Mouse (Mus musculus): ENCODE measurements at regions not wholly inside any gene's neighbourhood (a gene's known extent, or its start where the extent isn't known, plus 50 kb on each side); places are given as distances from the start of the nearest gene placed in this dataset.

DNA sequence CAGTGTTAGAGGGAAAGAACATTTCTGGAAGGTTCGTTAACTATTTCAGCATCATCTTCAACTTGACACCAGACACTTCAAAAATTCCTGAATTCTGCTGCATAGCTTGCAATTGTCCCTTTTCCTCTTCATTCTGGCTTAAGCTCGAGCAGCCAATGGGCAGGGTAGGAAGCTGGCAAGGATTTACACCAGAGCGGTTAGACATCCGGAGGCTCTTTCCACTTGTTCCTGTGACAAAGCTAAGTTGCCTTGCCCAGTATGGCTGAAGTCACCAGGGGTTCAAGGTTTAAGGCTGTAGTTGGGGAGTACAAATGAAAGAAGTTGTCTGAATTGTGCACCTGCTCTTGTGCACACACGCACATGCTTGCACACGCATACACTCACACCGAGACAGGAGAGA, 206.8 kb upstream of the Serp2 start:
- Histone ChIP-seq H3K4me1 (ENCODE audit: insufficient read depth, low read depth, low read length) (peaks cover 19% of the 10 kb centered on the region; the same call in 1 of the 2 replicates), H3K9me3 (ENCODE audit: low read length) (no peaks in the 10 kb centered on the region), H3K27ac (ENCODE audit: low read length) (no peak overlapping the region), H3K4me3 (ENCODE audit: low read depth, low read length) (no peak overlapping the region), H3K36me3 (ENCODE audit: insufficient read depth, low read length) (no peaks in the 10 kb centered on the region), H3K4me2 (replicated peaks; ENCODE audit: low read depth, low read length) (no peak overlapping the region), H3K9ac (replicated peaks; ENCODE audit: low read depth) (no peak overlapping the region), H3K27me3 (replicated peaks; ENCODE audit: insufficient read depth, low read length) (no peaks in the 10 kb centered on the region)
- ATAC-seq (no peak), DNase-seq (ENCODE audit: low spot score) (no peak)
- no peak for TF ChIP-seq CTCF (IDR thresholded peaks at IDR 0.05)
- no peak for TF ChIP-seq EP300 (IDR thresholded peaks at IDR 0.05)
- WGBS, result 65% methylated on average over 7 of the region's 7 CpGs

GRCm38 (mm10) chr14:76762777-76763176, 206.1 kb upstream of the Serp2 start:
- Histone ChIP-seq H3K9ac (replicated peaks; ENCODE audit: low read depth) (no peak overlapping the region), H3K4me1 (ENCODE audit: insufficient read depth, low read depth, low read length) (peaks cover 19% of the 10 kb centered on the region; the same call in 1 of the 2 replicates), H3K9me3 (ENCODE audit: low read length) (no peaks in the 10 kb centered on the region), H3K27me3 (replicated peaks; ENCODE audit: insufficient read depth, low read length) (no peaks in the 10 kb centered on the region), H3K36me3 (ENCODE audit: insufficient read depth, low read length) (no peaks in the 10 kb centered on the region), H3K4me2 (replicated peaks; ENCODE audit: low read depth, low read length) (no peak overlapping the region), H3K4me3 (ENCODE audit: low read depth, low read length) (no peak overlapping the region), H3K27ac (ENCODE audit: low read length) (no peak overlapping the region)
- 59% methylated on average over 10 of the region's 10 CpGs for WGBS
- ATAC-seq (no peak), DNase-seq (ENCODE audit: low spot score) (peak; percentile 21)
- no peak for TF ChIP-seq EP300 (IDR thresholded peaks at IDR 0.05)
- no peak for TF ChIP-seq CTCF (IDR thresholded peaks at IDR 0.05)

DNA sequence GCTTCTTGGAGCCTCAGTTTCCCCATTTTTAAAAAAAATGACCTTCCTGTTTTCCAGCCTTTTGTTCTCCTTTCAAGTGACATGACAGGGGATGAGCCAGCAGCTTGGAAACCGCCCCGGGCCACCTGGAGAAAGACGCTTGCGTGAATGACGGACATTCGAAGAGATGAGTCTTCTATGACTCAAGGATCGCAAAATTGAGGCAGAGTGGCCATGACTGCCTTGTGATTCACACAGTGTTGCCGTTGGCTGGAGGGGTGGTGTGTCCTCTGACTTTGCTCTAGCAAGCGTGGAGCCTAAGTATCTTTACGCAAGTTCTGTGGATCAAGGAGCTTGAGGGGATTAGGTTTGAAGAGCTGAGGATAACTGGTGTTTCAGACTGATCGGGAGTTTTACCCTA, 205.0 kb upstream of the Serp2 start:
- H3K4me3 ChIP-seq (ENCODE audit: low read depth, low read length), result no peak overlapping the region
- H3K36me3 ChIP-seq (ENCODE audit: insufficient read depth, low read length), result no peaks in the 10 kb centered on the region
- TF ChIP-seq CTCF (IDR thresholded peaks at IDR 0.05) (no peak), EP300 (IDR thresholded peaks at IDR 0.05) (no peak)
- no peak overlapping the region for H3K4me2 ChIP-seq (replicated peaks; ENCODE audit: low read depth, low read length)
- no peak overlapping the region for H3K27ac ChIP-seq (ENCODE audit: low read length)
- no peak overlapping the region for H3K9ac ChIP-seq (replicated peaks; ENCODE audit: low read depth)
- no peak for ATAC-seq
- 96% methylated on average over 11 of the region's 11 CpGs for WGBS
- H3K9me3 ChIP-seq (ENCODE audit: low read length), result no peaks in the 10 kb centered on the region
- H3K4me1 ChIP-seq (ENCODE audit: insufficient read depth, low read depth, low read length), result peaks cover 19% of the 10 kb centered on the region; the same call in 1 of the 2 replicates
- DNase-seq (ENCODE audit: low spot score), result no peak
- H3K27me3 ChIP-seq (replicated peaks; ENCODE audit: insufficient read depth, low read length), result no peaks in the 10 kb centered on the region

DNA sequence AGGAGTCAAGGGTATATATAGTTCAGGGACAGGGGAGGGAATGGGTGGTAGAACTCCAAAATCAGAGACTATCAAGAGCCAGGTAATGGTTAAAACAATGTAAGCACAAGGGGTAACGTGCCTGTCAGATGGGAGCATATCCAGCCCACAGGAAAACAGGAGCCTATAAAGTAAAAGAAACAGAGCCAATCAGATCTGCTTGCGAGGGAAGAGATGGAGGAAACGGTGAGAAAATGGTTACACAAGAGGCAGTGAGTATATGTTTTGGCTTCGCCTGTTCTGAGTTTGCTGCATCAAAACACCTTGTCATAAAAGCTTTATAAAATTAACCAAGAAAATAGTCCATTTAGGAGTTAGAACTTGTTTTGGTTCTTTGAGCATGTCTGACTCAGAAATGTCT, 204.6 kb upstream of the Serp2 start:
- DNase-seq (ENCODE audit: low spot score) (no peak), ATAC-seq (no peak)
- H3K4me1 ChIP-seq (ENCODE audit: insufficient read depth, low read depth, low read length), result peaks cover 19% of the 10 kb centered on the region; the same call in 1 of the 2 replicates
- no peak for TF ChIP-seq EP300 (IDR thresholded peaks at IDR 0.05)
- TF ChIP-seq CTCF (IDR thresholded peaks at IDR 0.05), result no peak
- no peak overlapping the region for H3K9ac ChIP-seq (replicated peaks; ENCODE audit: low read depth)
- no peaks in the 10 kb centered on the region for H3K36me3 ChIP-seq (ENCODE audit: insufficient read depth, low read length)
- H3K4me3 ChIP-seq (ENCODE audit: low read depth, low read length), result no peak overlapping the region
- 88% methylated on average over 4 of the region's 4 CpGs for WGBS
- no peaks in the 10 kb centered on the region for H3K9me3 ChIP-seq (ENCODE audit: low read length)
- H3K27me3 ChIP-seq (replicated peaks; ENCODE audit: insufficient read depth, low read length), result no peaks in the 10 kb centered on the region
- H3K27ac ChIP-seq (ENCODE audit: low read length), result no peak overlapping the region
- no peak overlapping the region for H3K4me2 ChIP-seq (replicated peaks; ENCODE audit: low read depth, low read length)

DNA sequence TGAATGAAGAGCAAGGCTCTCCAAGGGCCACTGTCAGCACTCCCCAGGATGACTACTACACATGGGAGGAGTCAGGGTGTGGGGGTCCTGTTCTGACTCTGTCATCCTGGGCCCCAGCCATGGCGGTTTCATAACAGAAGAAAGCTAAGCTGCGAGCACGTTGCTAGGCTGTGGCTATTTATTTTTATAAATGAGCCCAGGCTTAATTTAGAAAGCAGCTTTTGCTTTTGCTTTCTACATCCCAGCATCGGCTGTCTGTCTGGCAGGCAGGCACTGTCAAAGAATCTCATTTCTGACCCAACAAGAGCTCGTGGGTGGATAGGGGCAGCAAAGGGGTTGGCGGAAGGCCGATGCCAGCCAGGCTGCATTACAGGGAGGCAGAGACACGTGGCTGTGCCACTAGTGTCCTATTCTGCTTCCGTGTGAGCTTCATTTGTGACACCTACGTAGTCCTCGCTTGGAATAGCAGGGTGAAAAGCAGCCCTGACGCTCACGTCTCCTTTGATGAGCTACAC, 203.9 kb upstream of the Serp2 start:
- H3K9me3 ChIP-seq (ENCODE audit: low read length), result no peaks in the 10 kb centered on the region
- ATAC-seq (peak; percentile 76), DNase-seq (ENCODE audit: low spot score) (peak; percentile 79)
- no peaks in the 10 kb centered on the region for H3K36me3 ChIP-seq (ENCODE audit: insufficient read depth, low read length)
- H3K27ac ChIP-seq (ENCODE audit: low read length), result no peak overlapping the region
- WGBS, result 73% methylated on average over 13 of the region's 13 CpGs
- no peak overlapping the region for H3K9ac ChIP-seq (replicated peaks; ENCODE audit: low read depth)
- H3K4me2 ChIP-seq (replicated peaks; ENCODE audit: low read depth, low read length), result no peak overlapping the region
- no peak overlapping the region for H3K4me3 ChIP-seq (ENCODE audit: low read depth, low read length)
- H3K27me3 ChIP-seq (replicated peaks; ENCODE audit: insufficient read depth, low read length), result no peaks in the 10 kb centered on the region
- peaks cover 19% of the 10 kb centered on the region; the same call in 1 of the 2 replicates for H3K4me1 ChIP-seq (ENCODE audit: insufficient read depth, low read depth, low read length)
- TF ChIP-seq CTCF (IDR thresholded peaks at IDR 0.05), result no peak

- WGBS, result 87% methylated on average over 4 of the region's 4 CpGs
- no peaks in the 10 kb centered on the region for H3K27me3 ChIP-seq (replicated peaks; ENCODE audit: insufficient read depth, low read length)
- H3K4me1 ChIP-seq (ENCODE audit: insufficient read depth, low read depth, low read length), result peaks cover 10% of the 10 kb centered on the region; the same call in 1 of the 2 replicates
- no peak overlapping the region for H3K4me2 ChIP-seq (replicated peaks; ENCODE audit: low read depth, low read length)
- no peak overlapping the region for H3K9ac ChIP-seq (replicated peaks; ENCODE audit: low read depth)
- H3K4me3 ChIP-seq (ENCODE audit: low read depth, low read length), result no peak overlapping the region
- H3K9me3 ChIP-seq (ENCODE audit: low read length), result no peaks in the 10 kb centered on the region
- H3K36me3 ChIP-seq (ENCODE audit: insufficient read depth, low read length), result no peaks in the 10 kb centered on the region
- TF ChIP-seq CTCF (IDR thresholded peaks at IDR 0.05) (no peak), EP300 (IDR thresholded peaks at IDR 0.05) (no peak)
- H3K27ac ChIP-seq (ENCODE audit: low read length), result no peak overlapping the region
- no peak for ATAC-seq
- no peak for DNase-seq (ENCODE audit: low spot score)
Measured at GRCm38 (mm10) chr14:76759377-76759776, 202.7 kb upstream of the Serp2 start.

- Histone ChIP-seq H3K4me2 (replicated peaks; ENCODE audit: low read depth, low read length) (no peak overlapping the region), H3K27me3 (replicated peaks; ENCODE audit: insufficient read depth, low read length) (no peaks in the 10 kb centered on the region), H3K4me1 (ENCODE audit: insufficient read depth, low read depth, low read length) (peaks cover 2% of the 10 kb centered on the region; the same call in 1 of the 2 replicates), H3K4me3 (ENCODE audit: low read depth, low read length) (no peak overlapping the region), H3K36me3 (ENCODE audit: insufficient read depth, low read length) (no peaks in the 10 kb centered on the region), H3K27ac (ENCODE audit: low read length) (no peak overlapping the region), H3K9me3 (ENCODE audit: low read length) (no peaks in the 10 kb centered on the region), H3K9ac (replicated peaks; ENCODE audit: low read depth) (no peak overlapping the region)
- WGBS, result 93% methylated on average over 1 of the region's 1 CpGs
- TF ChIP-seq EP300 (IDR thresholded peaks at IDR 0.05) (no peak), CTCF (IDR thresholded peaks at IDR 0.05) (no peak)
- no peak for ATAC-seq
- no peak for DNase-seq (ENCODE audit: low spot score)
Measured at GRCm38 (mm10) chr14:76758589-76758988, 201.9 kb upstream of the Serp2 start.
